Mouse (Mus musculus): ENCODE results near the gene Sugp2. TPM values are rescaled to one million over a fixed set of nuclear protein-coding genes. Genes with fewer than 3 reads are reported as not detected.

Sugp2 gene
- 82.9 and 92.5 TPM in 2 replicates for polyA plus RNA-seq (2016; fragmentation: Nextera tagmentation; extraction: Ambion mirVana)

DNA sequence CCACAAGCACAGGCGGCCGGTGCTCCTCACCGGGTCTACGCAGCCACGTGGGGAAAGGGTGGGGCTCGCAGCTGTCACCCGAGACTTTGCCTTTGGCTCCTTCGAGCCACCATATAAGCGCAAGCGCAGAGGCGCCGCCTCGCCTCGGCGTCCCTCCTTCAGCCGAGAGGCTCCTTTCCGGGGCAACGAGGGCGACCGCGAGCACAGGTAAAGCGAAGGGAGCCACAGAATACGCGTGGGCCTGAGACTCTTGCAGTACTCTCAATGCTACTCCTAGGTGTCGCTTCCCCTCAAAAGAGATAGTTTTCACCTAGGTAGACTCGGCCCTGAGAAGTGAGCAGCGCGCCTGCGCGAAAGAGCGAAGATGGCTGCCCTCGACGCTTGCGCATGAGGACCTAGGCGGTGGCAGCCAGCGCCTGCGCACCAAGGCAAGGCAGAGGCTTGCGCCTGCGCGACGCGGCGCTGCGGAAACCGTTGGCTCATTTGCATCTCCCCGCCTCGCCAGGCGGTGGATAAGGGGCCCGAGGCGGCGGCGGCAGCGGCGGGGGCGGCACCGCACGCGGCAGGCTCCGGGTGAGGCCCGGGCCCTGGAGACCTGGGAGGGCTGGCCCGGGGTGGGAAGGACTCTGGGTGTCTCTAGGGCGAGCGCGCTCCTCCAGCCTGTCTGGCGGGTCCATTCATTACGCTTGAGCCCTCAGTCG lies at the start of gene Sugp2, which contains the start of gene Armc6:
Gene Sugp2, plus strand, starts transcription at position 147 of the 701 bp plus-strand sequence.
Gene Armc6, minus strand, starts transcription at position 387 of the 701 bp plus-strand sequence.
- WGBS, result under 1% methylated on average over 67 of the region's 67 CpGs
- H3K4me1 ChIP-seq, result peaks cover 23% of the 10 kb centered on the region
- no peaks in the 10 kb centered on the region for H3K27me3 ChIP-seq
- H3K9ac ChIP-seq, result peak within 1 kb of the TSS; percentile 80
- peak within 1 kb of the TSS; percentile 86 for H3K27ac ChIP-seq
- H3K4me3 ChIP-seq (replicated peaks), result peak within 1 kb of the TSS; percentile 77
- ATAC-seq (ENCODE audit: low FRiP score), result peak; percentile 96
- H3K9me3 ChIP-seq, result no peaks in the 10 kb centered on the region
- H3K36me3 ChIP-seq (replicated peaks), result peaks cover 47% of the 10 kb centered on the region
- peak within 1 kb of the TSS; percentile 87 for H3K4me2 ChIP-seq

DNA sequence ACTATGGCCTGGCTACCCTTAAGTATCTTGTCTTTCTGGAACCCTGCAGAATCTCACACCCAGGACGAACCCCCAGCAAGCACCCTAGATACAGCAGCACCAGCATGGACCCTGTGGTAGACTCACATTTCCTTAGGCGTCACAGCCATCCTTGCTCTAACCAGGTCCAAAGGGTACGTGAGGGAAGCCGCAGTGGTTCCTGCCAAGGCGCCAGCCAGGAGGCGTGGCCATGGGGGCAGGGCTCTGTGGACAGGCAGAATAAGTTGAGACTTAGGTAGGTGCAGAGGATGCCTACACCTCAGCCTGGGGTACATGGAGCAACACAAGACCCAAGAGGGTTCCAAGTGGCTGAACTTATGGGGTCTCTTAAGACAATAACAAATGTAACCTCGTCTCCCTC lies 45.3 kb upstream of the Sugp2 start:
- WGBS, result 77% methylated on average over 7 of the region's 7 CpGs
- no peak overlapping the region for H3K27ac ChIP-seq
- no peaks in the 10 kb centered on the region for H3K36me3 ChIP-seq (replicated peaks)
- H3K9ac ChIP-seq, result no peak overlapping the region
- H3K4me2 ChIP-seq, result no peak overlapping the region
- H3K9me3 ChIP-seq, result no peaks in the 10 kb centered on the region
- H3K4me3 ChIP-seq (replicated peaks), result no peak overlapping the region
- H3K27me3 ChIP-seq, result no peaks in the 10 kb centered on the region
- no peak for ATAC-seq (ENCODE audit: low FRiP score)
- no peaks in the 10 kb centered on the region for H3K4me1 ChIP-seq

DNA sequence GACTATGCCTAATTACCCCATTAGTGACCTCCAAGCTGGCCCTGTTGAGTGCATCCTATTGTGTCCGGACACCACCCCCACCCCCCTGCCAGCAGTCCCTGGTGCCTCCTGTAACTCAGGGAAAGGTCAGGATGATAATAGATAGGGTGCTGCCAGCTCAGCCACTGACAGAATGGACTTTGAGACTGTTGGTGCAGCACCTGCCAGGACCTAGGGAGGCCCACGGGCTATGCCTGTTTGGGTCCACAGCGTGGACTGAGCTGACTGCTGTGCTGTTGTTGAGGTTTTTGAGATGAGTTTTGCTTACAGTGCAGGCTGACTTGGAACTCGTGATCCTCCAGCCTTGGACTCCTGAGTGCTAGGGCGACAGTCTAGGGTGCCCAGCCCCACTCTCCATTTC lies 40.8 kb upstream of the Sugp2 start:
- ATAC-seq (ENCODE audit: low FRiP score), result no peak
- Histone ChIP-seq H3K4me1 (peaks cover 3% of the 10 kb centered on the region; the same call in 1 of the 2 replicates), H3K4me2 (no peak overlapping the region), H3K36me3 (replicated peaks) (no peaks in the 10 kb centered on the region), H3K9ac (no peak overlapping the region), H3K9me3 (no peaks in the 10 kb centered on the region), H3K4me3 (replicated peaks) (no peak overlapping the region), H3K27me3 (peaks cover 4% of the 10 kb centered on the region; the same call in 1 of the 2 replicates), H3K27ac (no peak overlapping the region)
- 66% methylated on average over 5 of the region's 5 CpGs for WGBS

DNA sequence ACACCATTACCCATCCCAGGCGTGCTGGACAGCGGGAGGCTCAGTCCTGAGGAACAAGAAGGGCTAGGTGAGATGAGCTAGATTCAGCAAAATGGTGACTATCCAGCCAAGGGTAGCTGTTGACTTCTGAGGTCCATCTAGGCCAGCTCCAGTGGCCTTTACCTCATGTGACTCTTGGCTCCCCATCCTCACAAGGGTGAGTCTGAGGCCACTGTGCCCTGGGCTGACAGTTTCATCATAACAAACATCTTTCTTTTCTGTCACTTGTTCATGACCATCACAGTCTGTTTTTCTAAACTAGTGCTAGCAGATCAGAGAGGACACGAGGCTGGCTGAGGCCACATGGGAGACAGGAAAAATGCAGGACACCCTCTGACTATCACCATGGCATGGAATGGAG lies 39.8 kb upstream of the Sugp2 start:
- H3K36me3 ChIP-seq (replicated peaks), result no peaks in the 10 kb centered on the region
- no peak overlapping the region for H3K9ac ChIP-seq
- no peak overlapping the region for H3K4me3 ChIP-seq (replicated peaks)
- no peak for ATAC-seq (ENCODE audit: low FRiP score)
- no peak overlapping the region for H3K27ac ChIP-seq
- peaks cover 4% of the 10 kb centered on the region; the same call in 1 of the 2 replicates for H3K27me3 ChIP-seq
- 95% methylated on average over 3 of the region's 3 CpGs for WGBS
- peaks cover 6% of the 10 kb centered on the region; the same call in 1 of the 2 replicates for H3K4me1 ChIP-seq
- H3K4me2 ChIP-seq, result no peak overlapping the region
- H3K9me3 ChIP-seq, result no peaks in the 10 kb centered on the region

DNA sequence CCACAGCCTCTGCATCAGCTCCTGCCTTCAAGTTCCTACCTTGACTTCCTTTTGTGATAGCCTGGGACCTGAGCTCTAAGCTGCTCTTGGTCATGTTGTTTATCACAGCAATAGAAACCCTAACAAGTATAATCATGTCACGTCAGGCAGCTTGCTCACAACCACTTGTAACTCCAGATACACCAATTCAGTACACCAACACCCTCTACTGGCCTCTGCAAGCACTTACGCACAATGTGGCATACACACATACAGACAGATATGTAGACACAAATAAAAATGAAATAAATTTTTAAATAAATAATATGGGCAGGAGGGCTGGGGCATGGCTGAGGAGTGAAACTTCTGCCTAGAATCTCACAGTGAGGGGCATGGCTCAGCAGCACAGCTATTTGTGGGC lies 38.3 kb upstream of the Sugp2 start:
- no peak for ATAC-seq (ENCODE audit: low FRiP score)
- Histone ChIP-seq H3K36me3 (replicated peaks) (no peaks in the 10 kb centered on the region), H3K4me3 (replicated peaks) (no peak overlapping the region), H3K27ac (no peak overlapping the region), H3K9me3 (no peaks in the 10 kb centered on the region), H3K9ac (no peak overlapping the region), H3K4me2 (no peak overlapping the region), H3K4me1 (peaks cover 6% of the 10 kb centered on the region; the same call in 1 of the 2 replicates), H3K27me3 (peaks cover 4% of the 10 kb centered on the region; the same call in 1 of the 2 replicates)
- WGBS, result 78% methylated on average over 2 of the region's 2 CpGs

DNA sequence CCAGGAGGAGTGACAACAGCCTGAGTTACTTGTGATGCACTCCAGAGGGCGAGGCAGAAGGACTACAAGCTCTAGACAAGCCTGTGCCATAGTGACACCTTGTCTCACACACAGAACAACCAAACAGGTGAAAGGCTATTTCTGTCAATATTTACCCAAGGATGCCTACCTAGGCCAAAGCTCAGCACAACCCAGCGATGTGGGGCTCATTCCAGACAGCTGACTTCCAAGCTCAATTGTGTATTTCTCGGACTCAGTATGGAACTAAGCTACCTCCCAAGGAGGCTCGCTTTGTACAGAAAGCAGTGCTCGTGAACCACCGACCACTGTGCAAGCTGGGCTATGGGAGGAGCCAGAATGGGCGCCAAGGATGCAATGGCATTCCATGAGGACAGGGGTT lies 36.4 kb upstream of the Sugp2 start:
- WGBS, result 43% methylated on average over 7 of the region's 7 CpGs
- Histone ChIP-seq H3K4me1 (peaks cover 6% of the 10 kb centered on the region; the same call in 1 of the 2 replicates), H3K9me3 (no peaks in the 10 kb centered on the region), H3K27ac (no peak overlapping the region), H3K4me3 (replicated peaks) (no peak overlapping the region), H3K36me3 (replicated peaks) (no peaks in the 10 kb centered on the region), H3K27me3 (peaks cover 4% of the 10 kb centered on the region; the same call in 1 of the 2 replicates), H3K4me2 (no peak overlapping the region), H3K9ac (no peak overlapping the region)
- ATAC-seq (ENCODE audit: low FRiP score), result no peak

DNA sequence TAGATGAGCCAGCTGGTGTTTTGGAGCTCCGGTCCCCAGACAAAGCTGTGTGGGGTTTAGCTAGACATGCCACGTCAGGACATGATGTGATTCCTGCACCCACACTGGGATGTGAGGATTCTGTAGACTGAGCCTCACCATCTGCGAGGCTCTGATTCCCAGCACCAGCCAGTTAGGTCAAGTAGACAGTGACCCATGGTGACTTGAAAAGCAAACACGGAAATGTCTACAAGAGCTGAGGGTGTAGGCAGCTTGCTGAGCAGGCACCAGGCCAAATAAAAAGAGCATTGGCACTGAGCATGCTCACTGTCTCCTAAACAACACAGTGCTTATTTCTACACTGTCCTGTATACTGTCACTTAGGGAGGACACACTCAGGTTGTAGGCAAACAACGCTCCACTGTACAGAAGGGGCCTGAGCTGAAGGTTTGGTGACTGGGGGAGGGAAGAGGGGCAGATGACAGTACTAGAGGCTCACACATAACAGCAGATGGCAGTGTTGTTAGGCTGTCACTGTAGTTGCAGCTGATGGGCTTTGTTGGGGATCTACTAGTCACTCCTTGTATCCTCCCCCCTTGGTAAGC lies 33.8 kb upstream of the Sugp2 start:
- Histone ChIP-seq H3K9me3 (no peaks in the 10 kb centered on the region), H3K4me1 (peaks cover 6% of the 10 kb centered on the region; the same call in 1 of the 2 replicates), H3K4me2 (no peak overlapping the region), H3K4me3 (replicated peaks) (no peak overlapping the region), H3K9ac (no peak overlapping the region), H3K36me3 (replicated peaks) (no peaks in the 10 kb centered on the region), H3K27me3 (no peaks in the 10 kb centered on the region), H3K27ac (no peak overlapping the region)
- no peak; the same call in 1 of the 2 replicates for ATAC-seq (ENCODE audit: low FRiP score)
- WGBS, result 83% methylated on average over 5 of the region's 5 CpGs

DNA sequence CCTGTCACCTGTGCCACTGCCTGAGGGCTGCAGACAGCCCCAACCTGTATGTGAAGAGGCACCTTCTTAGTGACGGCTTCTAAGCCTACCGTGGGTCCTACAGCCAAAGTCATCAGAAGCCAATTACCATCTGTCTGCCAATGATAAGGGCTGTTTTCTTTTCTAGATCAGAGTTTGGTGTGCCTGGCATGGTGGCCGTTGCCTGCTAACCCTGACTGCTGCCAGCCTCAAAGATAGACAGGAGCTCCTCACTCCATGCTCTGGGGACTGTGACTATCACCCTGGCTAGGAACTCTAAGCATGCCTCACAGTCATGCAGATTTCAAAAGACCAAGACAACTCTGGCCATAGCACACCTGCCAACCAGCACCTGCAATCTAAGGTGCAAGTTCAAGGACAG lies 32.6 kb upstream of the Sugp2 start:
- Histone ChIP-seq H3K9me3 (no peaks in the 10 kb centered on the region), H3K36me3 (replicated peaks) (no peaks in the 10 kb centered on the region), H3K4me2 (no peak overlapping the region), H3K9ac (no peak overlapping the region), H3K27ac (no peak overlapping the region), H3K4me3 (replicated peaks) (no peak overlapping the region), H3K27me3 (no peaks in the 10 kb centered on the region), H3K4me1 (peaks cover 6% of the 10 kb centered on the region; the same call in 1 of the 2 replicates)
- WGBS, result 96% methylated on average over 3 of the region's 3 CpGs
- no peak for ATAC-seq (ENCODE audit: low FRiP score)

DNA sequence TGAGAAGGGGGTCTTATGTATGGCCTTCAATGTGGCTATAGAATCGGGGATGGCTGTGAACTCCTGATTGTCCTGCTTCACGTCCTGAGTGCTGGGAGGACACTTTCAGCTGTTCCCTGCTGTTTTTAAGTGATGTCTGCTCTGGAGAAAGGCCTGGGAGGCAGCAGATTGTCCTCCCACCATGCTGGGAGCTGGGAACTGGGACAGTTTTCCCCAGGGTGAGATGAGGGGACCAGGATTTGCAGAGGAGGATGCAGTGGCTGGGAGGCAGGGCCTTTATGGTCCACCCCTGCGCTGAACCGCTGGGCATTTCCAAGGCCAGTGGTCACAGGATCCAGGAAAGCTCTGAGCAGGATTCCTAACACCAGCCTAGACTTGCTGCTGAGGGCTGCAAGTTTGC lies 31.0 kb upstream of the Sugp2 start:
- no peak overlapping the region for H3K4me3 ChIP-seq (replicated peaks)
- H3K27me3 ChIP-seq, result 0 out of 2 replicates have a peak, but pooled peaks cover under 1% of the 10 kb centered on the region
- H3K9me3 ChIP-seq, result no peaks in the 10 kb centered on the region
- H3K9ac ChIP-seq, result no peak overlapping the region
- no peak overlapping the region for H3K4me2 ChIP-seq
- ATAC-seq (ENCODE audit: low FRiP score), result no peak
- WGBS, result 62% methylated on average over 4 of the region's 4 CpGs
- H3K4me1 ChIP-seq, result peaks cover 5% of the 10 kb centered on the region; the same call in 1 of the 2 replicates
- H3K27ac ChIP-seq, result no peak overlapping the region
- H3K36me3 ChIP-seq (replicated peaks), result no peaks in the 10 kb centered on the region

DNA sequence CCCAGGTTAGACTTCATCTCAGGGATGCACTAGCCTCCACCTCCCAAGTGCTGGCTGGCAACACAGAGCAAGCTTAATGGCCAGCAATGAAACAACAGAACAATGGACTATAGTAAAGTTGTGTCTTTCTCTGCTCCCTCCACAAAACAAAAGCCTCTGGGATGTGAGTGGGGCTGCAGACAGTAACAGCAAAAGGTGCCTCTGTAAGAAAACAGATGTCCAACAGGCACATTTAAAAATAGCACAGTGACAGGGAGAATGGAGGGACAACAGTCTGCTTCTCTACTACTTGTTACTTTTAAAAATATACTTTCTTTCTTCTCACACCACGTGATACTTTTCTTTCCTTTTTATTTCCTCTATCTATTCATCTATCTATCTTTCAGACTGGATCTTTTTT lies 29.3 kb upstream of the Sugp2 start:
- no peaks in the 10 kb centered on the region for H3K9me3 ChIP-seq
- H3K4me3 ChIP-seq (replicated peaks), result no peak overlapping the region
- H3K36me3 ChIP-seq (replicated peaks), result no peaks in the 10 kb centered on the region
- H3K4me1 ChIP-seq, result no peaks in the 10 kb centered on the region
- no peak overlapping the region for H3K27ac ChIP-seq
- WGBS, result 76% methylated on average over 1 of the region's 1 CpGs
- H3K9ac ChIP-seq, result no peak overlapping the region
- peaks cover 10% of the 10 kb centered on the region; the same call in 1 of the 2 replicates for H3K27me3 ChIP-seq
- H3K4me2 ChIP-seq, result no peak overlapping the region
- no peak for ATAC-seq (ENCODE audit: low FRiP score)

DNA sequence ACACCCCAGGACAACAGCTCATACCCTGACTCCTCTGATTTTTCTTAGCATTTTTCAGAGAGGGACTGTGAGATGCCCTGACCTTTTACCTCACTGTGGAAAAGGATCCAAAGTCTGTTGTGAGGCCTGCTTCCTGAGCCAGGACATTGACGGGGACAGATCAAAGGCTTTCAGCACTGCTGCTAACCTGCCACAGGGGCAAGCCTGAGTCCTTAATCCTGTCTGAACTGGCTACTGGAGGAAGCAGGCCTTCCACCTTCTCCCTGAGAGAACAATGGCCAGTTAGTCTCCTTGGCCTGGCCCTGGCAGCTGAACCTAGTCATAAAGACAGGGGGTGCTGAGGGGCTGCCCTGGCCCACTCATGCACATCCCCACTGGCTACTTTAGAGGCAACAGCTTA lies 25.9 kb upstream of the Sugp2 start:
- 37% methylated on average over 1 of the region's 1 CpGs for WGBS
- no peak overlapping the region for H3K9ac ChIP-seq

DNA sequence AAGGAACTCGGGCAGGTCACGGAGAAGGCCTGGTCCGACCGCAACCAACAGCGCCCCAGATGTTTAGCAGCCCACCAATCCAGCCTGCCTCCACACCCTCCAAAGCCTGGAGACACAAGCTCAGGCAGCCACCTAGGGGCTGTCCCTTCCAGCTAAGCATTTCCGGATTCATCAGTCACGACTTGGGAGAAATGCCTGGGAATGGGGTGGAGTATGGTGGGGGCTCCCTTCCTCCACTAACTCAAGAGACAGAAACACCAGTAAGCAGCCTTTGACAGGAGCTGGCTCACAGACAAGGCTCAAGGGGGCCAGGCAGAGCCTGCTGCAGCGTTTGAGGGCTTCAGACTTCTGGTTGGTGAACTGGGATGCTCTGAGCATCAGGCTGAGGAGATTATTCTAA lies 23.5 kb upstream of the Sugp2 start:
- H3K4me1 ChIP-seq, result peaks cover 6% of the 10 kb centered on the region
- H3K4me3 ChIP-seq (replicated peaks), result no peak overlapping the region
- WGBS, result 25% methylated on average over 8 of the region's 8 CpGs
- H3K27ac ChIP-seq, result no peak overlapping the region
- no peak for ATAC-seq (ENCODE audit: low FRiP score)
- H3K9me3 ChIP-seq, result no peaks in the 10 kb centered on the region
- H3K9ac ChIP-seq, result no peak overlapping the region
- no peak overlapping the region for H3K4me2 ChIP-seq
- no peaks in the 10 kb centered on the region for H3K36me3 ChIP-seq (replicated peaks)
- peaks cover 36% of the 10 kb centered on the region for H3K27me3 ChIP-seq

More for the DNA sequence above, 25.9 kb upstream of the Sugp2 start:
- Histone ChIP-seq H3K4me3 (replicated peaks) (no peak overlapping the region), H3K4me2 (no peak overlapping the region), H3K36me3 (replicated peaks) (no peaks in the 10 kb centered on the region), H3K27me3 (peaks cover 25% of the 10 kb centered on the region), H3K27ac (no peak overlapping the region), H3K4me1 (peaks cover 3% of the 10 kb centered on the region), H3K9me3 (no peaks in the 10 kb centered on the region)
- no peak for ATAC-seq (ENCODE audit: low FRiP score)
